Mouse (Mus musculus): Measurements from ENCODE around the gene Hoxa9. TPM values are rescaled to one million over a fixed set of nuclear protein-coding genes. Genes with fewer than 3 reads are reported as not detected.

Gene Hoxa9
- polyA plus RNA-seq, 1 experiment from 2014 or later, result 0.17 TPM

GRCm38 (mm10) chr6:52259811-52260261 lies 28.9 kb upstream of the Hoxa9 start:
- peak overlapping the region; percentile 75 for H3K4me2 ChIP-seq
- H3K4me3 ChIP-seq, result peak overlapping the region; percentile 56
- H3K9me3 ChIP-seq, result no peaks in the 10 kb centered on the region
- WGBS, result 1% methylated on average over 39 of the region's 39 CpGs
- no peak overlapping the region for H3K9ac ChIP-seq
- peaks cover 93% of the 10 kb centered on the region for H3K27me3 ChIP-seq (replicated peaks)
- H3K36me3 ChIP-seq, result no peaks in the 10 kb centered on the region
- H3K27ac ChIP-seq (replicated peaks), result no peak overlapping the region
- ATAC-seq (ENCODE audit: extremely low read depth, insufficient number of reproducible peaks, low FRiP score, low TSS enrichment), result no peak
- H3K4me1 ChIP-seq, result peaks cover 15% of the 10 kb centered on the region

DNA sequence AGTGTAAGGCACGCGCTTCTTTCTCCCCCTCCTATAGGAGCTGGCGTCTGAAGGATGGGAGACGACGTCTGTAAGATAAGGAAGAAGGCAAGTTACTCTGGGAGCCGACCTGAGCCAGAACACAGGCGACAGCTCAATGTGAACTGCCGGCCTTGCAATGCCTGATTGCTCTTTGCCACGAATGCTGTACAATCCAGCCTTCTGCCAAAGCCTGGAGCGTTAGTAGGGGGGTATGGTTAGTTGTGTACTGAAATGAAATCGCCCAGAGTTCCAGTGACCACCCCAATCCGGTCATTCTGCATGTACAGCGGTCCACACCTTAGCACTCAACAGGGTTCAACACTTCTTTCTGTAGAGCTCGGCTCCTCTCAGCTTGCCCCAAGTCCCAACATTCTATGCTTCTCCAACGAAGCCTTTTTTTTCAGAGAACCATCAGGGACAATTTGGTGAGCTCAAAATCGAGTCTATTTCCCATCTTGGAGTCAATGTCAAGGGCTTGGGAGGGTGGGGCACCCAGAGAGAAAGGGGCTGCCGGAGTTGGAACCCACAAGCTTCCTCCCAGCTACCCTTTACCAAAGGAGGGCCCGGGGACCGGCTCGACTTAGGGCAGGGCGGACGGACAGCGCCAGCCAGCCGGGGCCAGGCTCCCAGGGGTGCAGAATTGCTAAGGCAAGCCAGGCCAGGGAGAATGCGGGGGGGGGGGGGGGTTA lies 28.3 kb upstream of the Hoxa9 start:
- 0 out of 2 replicates have a peak overlapping the region, but pooled peaks have one; percentile 56 for H3K4me3 ChIP-seq
- H3K9me3 ChIP-seq, result no peaks in the 10 kb centered on the region
- peaks cover 93% of the 10 kb centered on the region for H3K27me3 ChIP-seq (replicated peaks)
- ATAC-seq (ENCODE audit: extremely low read depth, insufficient number of reproducible peaks, low FRiP score, low TSS enrichment), result no peak
- WGBS, result 2% methylated on average over 25 of the region's 25 CpGs
- H3K36me3 ChIP-seq, result no peaks in the 10 kb centered on the region
- no peak overlapping the region for H3K27ac ChIP-seq (replicated peaks)
- H3K4me2 ChIP-seq, result peak overlapping the region; percentile 75; the same call in 1 of the 2 replicates
- peaks cover 15% of the 10 kb centered on the region for H3K4me1 ChIP-seq
- no peak overlapping the region for H3K9ac ChIP-seq

GRCm38 (mm10) chr6:52256956-52257355 lies 26.1 kb upstream of the Hoxa9 start:
- ATAC-seq (ENCODE audit: extremely low read depth, insufficient number of reproducible peaks, low FRiP score, low TSS enrichment), result no peak
- WGBS, result under 1% methylated on average over 6 of the region's 6 CpGs

DNA sequence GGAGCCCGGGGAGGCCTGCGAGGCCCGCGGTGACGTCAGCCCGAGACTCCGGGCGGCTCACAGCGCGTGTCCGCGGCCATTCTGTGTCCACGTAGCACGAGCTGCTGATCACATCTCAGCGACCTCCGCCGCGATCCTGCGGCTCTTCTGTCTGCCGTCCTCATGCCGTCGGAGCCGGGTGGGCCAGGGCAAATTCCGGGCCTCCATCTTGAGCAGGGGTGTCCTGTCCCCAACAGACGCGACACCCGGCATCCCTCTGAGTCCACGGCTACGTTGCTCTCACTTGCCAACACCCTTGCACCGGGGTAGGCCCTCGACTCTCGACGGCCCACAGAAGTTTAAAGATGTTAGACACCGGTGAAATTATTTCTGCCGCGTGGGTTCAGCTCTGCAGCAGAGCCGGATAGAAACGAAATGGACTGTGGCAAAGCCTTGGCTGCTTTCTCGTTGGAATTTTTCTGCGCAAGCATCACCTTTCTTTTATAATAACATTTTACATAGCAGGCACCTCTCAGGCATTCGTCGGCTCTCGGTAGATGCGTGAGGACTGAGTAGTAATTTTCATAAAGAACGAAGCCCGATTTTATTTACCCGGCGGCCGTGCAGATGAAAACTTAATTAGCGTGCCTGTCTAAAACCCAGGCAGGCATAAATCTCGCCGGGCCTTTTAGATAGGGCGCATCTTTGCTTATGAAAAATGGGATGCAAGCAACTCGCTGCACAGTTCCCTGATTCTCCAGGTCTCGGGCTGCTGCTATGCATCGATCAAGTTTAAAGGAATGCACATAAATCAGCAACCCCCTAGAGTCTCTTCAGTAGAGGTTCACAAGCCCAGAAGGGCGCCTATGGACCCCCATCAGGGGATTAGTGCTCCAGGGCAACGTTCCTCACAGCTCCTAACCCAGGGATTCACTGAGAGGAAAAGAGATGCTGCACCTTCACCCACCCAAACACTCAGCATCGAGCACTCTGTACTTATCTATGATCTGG lies 22.9 kb upstream of the Hoxa9 start:
- ATAC-seq (ENCODE audit: extremely low read depth, insufficient number of reproducible peaks, low FRiP score, low TSS enrichment), result no peak
- 0 out of 2 replicates have a peak overlapping the region, but pooled peaks have one; percentile 13 for H3K4me2 ChIP-seq

More at GRCm38 (mm10) chr6:52256956-52257355, 26.1 kb upstream of the Hoxa9 start:
- no peaks in the 10 kb centered on the region for H3K36me3 ChIP-seq
- peaks cover 20% of the 10 kb centered on the region for H3K4me1 ChIP-seq
- no peak overlapping the region for H3K4me3 ChIP-seq
- no peak overlapping the region for H3K27ac ChIP-seq (replicated peaks)
- H3K9ac ChIP-seq, result no peak overlapping the region
- peaks cover 93% of the 10 kb centered on the region for H3K27me3 ChIP-seq (replicated peaks)
- H3K9me3 ChIP-seq, result no peaks in the 10 kb centered on the region
- H3K4me2 ChIP-seq, result no peak overlapping the region

GRCm38 (mm10) chr6:52252775-52253376 lies 22.0 kb upstream of the Hoxa9 start:
- H3K9ac ChIP-seq, result no peak overlapping the region
- H3K4me1 ChIP-seq, result peaks cover 6% of the 10 kb centered on the region
- H3K4me2 ChIP-seq, result no peak overlapping the region
- H3K4me3 ChIP-seq, result no peak overlapping the region; the same call in 1 of the 2 replicates
- no peaks in the 10 kb centered on the region for H3K36me3 ChIP-seq
- H3K27ac ChIP-seq (replicated peaks), result no peak overlapping the region
- no peak for ATAC-seq (ENCODE audit: extremely low read depth, insufficient number of reproducible peaks, low FRiP score, low TSS enrichment)
- peaks cover 95% of the 10 kb centered on the region for H3K27me3 ChIP-seq (replicated peaks)
- H3K9me3 ChIP-seq, result no peaks in the 10 kb centered on the region
- 2% methylated on average over 35 of the region's 35 CpGs for WGBS

More for the DNA sequence above, 22.9 kb upstream of the Hoxa9 start:
- Histone ChIP-seq H3K9ac (no peak overlapping the region), H3K4me3 (peak overlapping the region; percentile 28), H3K27ac (replicated peaks) (no peak overlapping the region), H3K9me3 (no peaks in the 10 kb centered on the region), H3K27me3 (replicated peaks) (peaks cover 95% of the 10 kb centered on the region), H3K36me3 (no peaks in the 10 kb centered on the region), H3K4me1 (peaks cover 6% of the 10 kb centered on the region)
- WGBS, result 1% methylated on average over 59 of the region's 59 CpGs

DNA sequence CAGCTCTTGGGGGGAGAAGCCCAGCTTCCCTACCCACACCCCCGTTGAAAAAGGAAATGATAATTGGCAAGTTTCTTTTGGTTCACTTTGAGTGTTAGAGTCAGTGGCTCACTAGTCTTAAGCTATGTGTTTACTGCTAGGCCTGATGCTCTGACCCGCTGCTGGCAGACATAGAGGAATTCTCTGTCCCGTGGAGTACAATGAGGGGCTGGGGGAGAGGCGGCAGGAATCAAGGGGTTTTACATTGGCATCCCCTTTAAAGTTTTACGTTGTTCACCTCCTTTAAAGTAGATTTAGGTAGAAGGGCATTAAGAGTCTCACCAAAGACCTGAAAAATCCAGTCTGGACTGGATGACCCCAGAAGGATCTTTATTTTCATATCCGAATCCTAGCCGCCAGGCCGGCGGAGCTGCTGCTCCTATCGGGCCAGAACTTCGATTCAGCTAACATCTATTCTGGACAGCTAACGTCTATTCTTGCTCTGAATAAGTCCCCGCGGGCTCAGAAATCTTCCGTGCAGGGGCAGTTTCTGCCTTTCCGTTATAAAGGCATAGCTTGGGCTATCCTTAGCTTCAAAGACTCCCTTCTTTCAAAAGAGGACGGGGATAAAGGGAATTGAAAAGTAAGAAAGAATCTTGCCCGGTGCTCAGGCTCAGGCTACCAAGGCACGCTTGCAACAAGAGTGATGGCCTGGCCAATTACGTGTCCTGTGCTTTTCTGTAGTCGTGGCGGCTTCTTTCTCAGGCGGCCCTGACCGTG lies 21.3 kb upstream of the Hoxa9 start:
- Histone ChIP-seq H3K27ac (replicated peaks) (no peak overlapping the region), H3K9ac (no peak overlapping the region), H3K36me3 (no peaks in the 10 kb centered on the region), H3K4me1 (peaks cover 6% of the 10 kb centered on the region), H3K4me3 (no peak overlapping the region), H3K4me2 (no peak overlapping the region), H3K9me3 (no peaks in the 10 kb centered on the region), H3K27me3 (replicated peaks) (peaks cover 97% of the 10 kb centered on the region)
- ATAC-seq (ENCODE audit: extremely low read depth, insufficient number of reproducible peaks, low FRiP score, low TSS enrichment), result no peak
- 3% methylated on average over 24 of the region's 24 CpGs for WGBS

DNA sequence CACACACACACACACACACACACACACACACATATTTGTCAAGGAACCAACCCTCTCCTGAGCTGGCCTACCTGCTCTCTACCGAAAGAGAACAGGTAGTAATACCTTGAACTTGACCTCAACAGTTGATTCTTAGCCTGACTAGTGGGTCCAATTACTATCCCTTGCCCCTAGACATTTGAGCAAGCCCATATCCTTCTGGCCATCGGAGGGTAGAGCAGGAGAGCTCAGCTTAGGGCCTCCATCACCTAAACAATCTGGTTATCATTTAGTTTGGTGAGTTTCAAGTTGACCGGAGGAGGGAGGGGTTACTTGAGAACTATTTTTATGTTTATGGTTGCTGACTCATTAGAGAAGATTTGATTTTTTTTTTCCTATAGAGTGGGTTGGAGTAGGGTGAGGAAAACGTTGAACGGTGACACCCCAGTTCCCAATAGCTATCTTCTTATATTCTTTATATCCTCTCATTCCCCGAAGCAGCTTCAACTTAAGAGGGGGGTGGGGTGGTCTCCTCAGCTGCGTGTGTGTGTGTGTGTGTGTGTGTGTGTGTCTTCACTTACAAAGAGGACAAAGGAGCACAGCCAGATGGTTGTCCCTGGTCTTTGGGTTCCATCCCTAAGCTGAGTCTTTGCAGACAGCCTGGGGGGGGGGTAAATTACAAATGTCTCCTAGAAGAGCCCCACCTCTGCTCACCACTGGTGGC lies 20.4 kb upstream of the Hoxa9 start:
- ATAC-seq (ENCODE audit: extremely low read depth, insufficient number of reproducible peaks, low FRiP score, low TSS enrichment), result no peak
- H3K27me3 ChIP-seq (replicated peaks), result peaks cover 98% of the 10 kb centered on the region
- WGBS, result 10% methylated on average over 7 of the region's 7 CpGs
- H3K9ac ChIP-seq, result no peak overlapping the region
- no peak overlapping the region for H3K27ac ChIP-seq (replicated peaks)
- peaks cover 6% of the 10 kb centered on the region for H3K4me1 ChIP-seq
- H3K9me3 ChIP-seq, result no peaks in the 10 kb centered on the region
- no peak overlapping the region for H3K4me2 ChIP-seq
- no peaks in the 10 kb centered on the region for H3K36me3 ChIP-seq
- no peak overlapping the region for H3K4me3 ChIP-seq

DNA sequence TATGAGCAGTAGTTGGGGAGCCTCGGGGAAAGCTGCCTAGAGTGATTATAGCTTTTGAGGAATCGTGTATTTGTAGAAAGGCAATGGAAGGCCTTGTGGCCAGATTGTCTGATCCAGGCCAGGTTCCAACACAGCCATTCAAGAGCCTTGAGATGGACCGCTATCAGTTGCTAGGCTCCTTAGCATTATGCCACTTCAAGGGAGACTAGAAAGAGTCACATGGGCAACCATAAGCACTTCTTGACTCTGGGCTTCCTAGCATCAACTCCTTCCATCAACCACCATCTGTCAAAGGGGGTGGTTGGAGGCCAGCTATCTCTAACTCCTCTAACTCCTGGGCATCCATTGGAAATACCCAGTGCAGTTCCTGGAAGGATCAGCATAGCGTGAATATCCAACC lies 18.9 kb upstream of the Hoxa9 start:
- WGBS, result 2% methylated on average over 4 of the region's 4 CpGs
- H3K27ac ChIP-seq (replicated peaks), result no peak overlapping the region
- H3K36me3 ChIP-seq, result no peaks in the 10 kb centered on the region
- no peak overlapping the region for H3K4me2 ChIP-seq
- no peak overlapping the region for H3K4me3 ChIP-seq
- H3K9ac ChIP-seq, result no peak overlapping the region
- peaks cover 99% of the 10 kb centered on the region for H3K27me3 ChIP-seq (replicated peaks)
- no peak for ATAC-seq (ENCODE audit: extremely low read depth, insufficient number of reproducible peaks, low FRiP score, low TSS enrichment)
- peaks cover 11% of the 10 kb centered on the region for H3K4me1 ChIP-seq
- H3K9me3 ChIP-seq, result no peaks in the 10 kb centered on the region

DNA sequence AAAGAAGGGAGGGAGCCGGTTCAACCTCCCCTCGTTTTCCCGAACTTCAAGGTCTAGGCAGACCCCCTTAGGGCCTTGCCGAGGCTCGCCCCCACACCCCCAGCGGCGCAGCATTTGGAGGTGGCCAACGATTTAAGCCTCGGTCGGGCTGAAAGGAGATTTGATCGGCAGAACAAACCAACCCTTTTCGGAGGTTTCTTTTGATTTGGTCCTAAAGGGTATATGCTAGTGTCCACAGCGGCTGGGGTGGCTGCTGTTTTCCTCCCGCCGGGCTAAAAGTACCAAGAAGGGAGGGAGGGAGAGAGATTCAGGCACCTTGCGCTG lies 18.5 kb upstream of the Hoxa9 start:
- Histone ChIP-seq H3K36me3 (no peaks in the 10 kb centered on the region), H3K4me1 (peaks cover 12% of the 10 kb centered on the region), H3K9me3 (no peaks in the 10 kb centered on the region), H3K4me2 (peak overlapping the region; percentile 2; the same call in 1 of the 2 replicates), H3K9ac (no peak overlapping the region), H3K27ac (replicated peaks) (no peak overlapping the region), H3K4me3 (0 out of 2 replicates have a peak overlapping the region, but pooled peaks have one; percentile 1), H3K27me3 (replicated peaks) (peaks cover 99% of the 10 kb centered on the region)
- WGBS, result under 1% methylated on average over 16 of the region's 16 CpGs
- no peak for ATAC-seq (ENCODE audit: extremely low read depth, insufficient number of reproducible peaks, low FRiP score, low TSS enrichment)

All from heart, embryonic 13.5 days (tissue).